Mouse (Mus musculus) MEL (cell line): ENCODE measurements around the gene Procr.
A peak's percentile ranks its signal among the peaks of the same experiment; 100 is the strongest.

ENCODE experiments used
- CTCF ChIP-seq, 3 experiments: IDR thresholded peaks in 2 of 3; conservative IDR thresholded peaks in 1 of 3; 2 replicates each; pipeline ENCODE4 v1.5.1; 2011 to 2012; ENCODE audit warnings: low read length in 3 of 3, low read depth in 2 of 3, mild to moderate bottlenecking in 2 of 3, improper control_type of control experiment in 1 of 3, inconsistent platforms in 1 of 3, mixed read lengths in 1 of 3, moderate library complexity in 1 of 3; ENCODE audit not compliant: control insufficient read depth in 1 of 3, insufficient read depth in 1 of 3, poor library complexity in 1 of 3, severe bottlenecking in 1 of 3
- EP300 ChIP-seq, 2 experiments: IDR thresholded peaks; 2 replicates each; pipeline ENCODE4 v1.6.1; 2011; ENCODE audit warnings: improper control_type of control experiment in 2 of 2, low read length in 2 of 2, low read depth in 1 of 2, mild to moderate bottlenecking in 1 of 2
- GATA1 ChIP-seq: IDR thresholded peaks from 2 replicates; pipeline ENCODE4 v1.6.1; 2011; ENCODE audit warnings: low read depth, low read length, improper control_type of control experiment
- JUND ChIP-seq: IDR thresholded peaks from 2 replicates; pipeline ENCODE4 v1.6.1; 2011; ENCODE audit warnings: low read depth, mild to moderate bottlenecking, improper control_type of control experiment, low read length
- POLR2A ChIP-seq, 2 experiments: IDR thresholded peaks; 2 replicates each; pipeline ENCODE4 v1.6.1; 2011 to 2012; ENCODE audit warnings: low read length in 2 of 2, mild to moderate bottlenecking in 2 of 2, control low read depth in 1 of 2, improper control_type of control experiment in 1 of 2, low read depth in 1 of 2, moderate library complexity in 1 of 2; ENCODE audit not compliant: control insufficient read depth in 1 of 2, insufficient read depth in 1 of 2, poor library complexity in 1 of 2
- SIN3A ChIP-seq: IDR thresholded peaks from 2 replicates; pipeline ENCODE4 v1.6.1; 2012; ENCODE audit warnings: low read length, improper control_type of control experiment, inconsistent platforms
- ZC3H11A ChIP-seq: IDR thresholded peaks from 2 replicates; pipeline ENCODE4 v1.6.1; 2012; ENCODE audit warnings: low read depth, mild to moderate bottlenecking, inconsistent platforms, low read length, improper control_type of control experiment

DNA sequence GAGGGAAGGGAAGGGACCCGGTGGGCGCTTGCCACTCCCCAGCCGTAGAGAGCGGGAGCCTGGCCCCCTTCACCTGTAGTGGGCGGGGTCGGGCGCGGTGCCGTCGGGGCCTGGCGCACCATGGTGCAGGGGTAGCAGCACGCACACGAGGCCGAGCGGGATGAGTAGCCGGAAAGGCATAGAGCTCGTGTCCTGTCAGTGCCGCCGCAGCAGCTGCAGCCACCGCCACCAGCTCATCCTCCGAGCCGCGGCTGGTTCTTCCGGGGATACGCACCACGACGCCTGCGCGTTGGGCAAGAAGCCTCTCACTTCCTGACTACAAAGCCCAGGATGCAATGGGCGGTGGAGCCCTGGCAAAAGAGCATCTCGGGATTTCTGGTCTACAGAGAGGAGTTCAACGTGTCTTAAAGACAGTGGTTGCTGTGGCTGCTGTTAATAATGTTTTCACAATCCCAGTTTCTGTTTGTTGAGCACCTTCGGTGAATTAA lies 21.7 kb upstream of the Procr start, which contains the start of gene Edem2:
- TF ChIP-seq GATA1 (no peak), POLR2A (IDR thresholded peaks at IDR 0.05; ENCODE audit: control insufficient read depth in 1 of 2, insufficient read depth in 1 of 2, low read depth in 1 of 2, low read length in 2 of 2, poor library complexity in 1 of 2) (peak; percentile 77 to 97), CTCF (IDR thresholded peaks at IDR 0.05 in 2 of 3, conservative IDR thresholded peaks at IDR 0.05 in 1 of 3; ENCODE audit: control insufficient read depth in 1 of 3, insufficient read depth in 1 of 3, low read depth in 2 of 3, low read length in 3 of 3, poor library complexity in 1 of 3, severe bottlenecking in 1 of 3) (no peak), SIN3A (peak; percentile 98), EP300 (IDR thresholded peaks at IDR 0.05; ENCODE audit: low read depth in 1 of 2, low read length in 2 of 2) (no peak), ZC3H11A (no peak), JUND (no peak)
